Mouse (Mus musculus) monocyte, adult 2 months (primary cell): ENCODE data around the gene Panx3.
A peak's percentile ranks its signal among the peaks of the same experiment; 100 is the strongest.

Source experiments
- DNase-seq, 2 experiments: peaks; one replicate each; pipeline ENCODE4 v3.0.0; 2022; ENCODE audit warnings: low spot score in 2 of 2, low read depth in 1 of 2

Gene Panx3

GRCm38 (mm10) chr9:37669115-37669514 lies at the start of gene Panx3:
TSS of gene Panx3 (minus strand) at chr9:37669235.
- no peak for DNase-seq

- DNase-seq: no peak
These were observed 47.1 kb upstream of the Panx3 start, which contains the start of gene Olfr160 for GRCm38 (mm10) chr9:37716150-37716549. TSS of gene Olfr160 (minus strand) at chr9:37716250.

- DNase-seq: no peak
These were observed 21.1 kb upstream of the Panx3 start for GRCm38 (mm10) chr9:37689970-37690686.

- no peak for DNase-seq
These were observed 18.9 kb upstream of the Panx3 start for GRCm38 (mm10) chr9:37687941-37688303.

GRCm38 (mm10) chr9:37687288-37687940 lies 18.4 kb upstream of the Panx3 start:
- DNase-seq: no peak

GRCm38 (mm10) chr9:37681123-37681522 lies 12.1 kb upstream of the Panx3 start:
- no peak for DNase-seq

GRCm38 (mm10) chr9:37675287-37675686 lies 6.3 kb upstream of the Panx3 start:
- DNase-seq: no peak

- DNase-seq: no peak
These were observed 1.2 kb upstream of the Panx3 start for GRCm38 (mm10) chr9:37670261-37670660.

GRCm38 (mm10) chr9:37669678-37670077 lies 643 bp upstream of the Panx3 start:
- no peak for DNase-seq

- no peak for DNase-seq
These were observed 3.0 kb downstream of the Panx3 start for GRCm38 (mm10) chr9:37666045-37666444.

- no peak for DNase-seq
These were observed 4.4 kb downstream of the Panx3 start for GRCm38 (mm10) chr9:37664604-37665003.

GRCm38 (mm10) chr9:37663210-37663609 lies 5.8 kb downstream of the Panx3 start:
- DNase-seq: no peak

GRCm38 (mm10) chr9:37659413-37659812 lies 9.6 kb downstream of the Panx3 start:
- no peak for DNase-seq

- DNase-seq: peak; percentile 15 to 28
These were observed 12.0 kb downstream of the Panx3 start, which contains the start of gene Tbrg1 for GRCm38 (mm10) chr9:37656931-37657481. TSS of gene Tbrg1 (minus strand) at chr9:37657312.

- DNase-seq: no peak
These were observed 12.6 kb downstream of the Panx3 start for GRCm38 (mm10) chr9:37656439-37656881.

GRCm38 (mm10) chr9:37655961-37656360 lies 13.1 kb downstream of the Panx3 start:
- DNase-seq: no peak

- no peak for DNase-seq
These were observed 15.2 kb downstream of the Panx3 start for GRCm38 (mm10) chr9:37653836-37654235.

GRCm38 (mm10) chr9:37650639-37651038 lies 18.4 kb downstream of the Panx3 start:
- DNase-seq: no peak

- DNase-seq: no peak
These were observed 22.8 kb downstream of the Panx3 start for GRCm38 (mm10) chr9:37646246-37646645.

- no peak for DNase-seq
These were observed 30.3 kb downstream of the Panx3 start for GRCm38 (mm10) chr9:37638721-37639120.

GRCm38 (mm10) chr9:37636800-37637542 lies 32.1 kb downstream of the Panx3 start:
- DNase-seq: no peak

- DNase-seq: no peak
These were observed 32.7 kb downstream of the Panx3 start for GRCm38 (mm10) chr9:37636335-37636734.
